Mouse (Mus musculus): ENCODE results near the gene Dmrt2. TPM values are rescaled to one million over a fixed set of nuclear protein-coding genes. Genes with fewer than 3 reads are reported as not detected.

Gene Dmrt2
- polyA plus RNA-seq, 1 experiment = not detected

GRCm38 (mm10) chr19:25650474-25650873 is 21.7 kb upstream of the Dmrt2 start:
- TF ChIP-seq POLR2A (IDR thresholded peaks at IDR 0.05; ENCODE audit: borderline replicate concordance, control insufficient read depth, low read depth, low read length) (no peak), CTCF (IDR thresholded peaks at IDR 0.05; ENCODE audit: control insufficient read depth, insufficient read depth, low read length) (no peak)
- no peak overlapping the region for H3K27ac ChIP-seq (ENCODE audit: control insufficient read depth, insufficient read depth, low read depth, low read length, poor library complexity)
- no peaks in the 10 kb centered on the region for H3K4me1 ChIP-seq (ENCODE audit: control insufficient read depth, insufficient read depth, low read length)
- WGBS = 80% methylated on average over 10 of the region's 10 CpGs
- H3K4me3 ChIP-seq (replicated peaks; ENCODE audit: control insufficient read depth, low read depth, low read length) = no peak overlapping the region

- H3K4me1 ChIP-seq (ENCODE audit: control insufficient read depth, insufficient read depth, low read length) = no peaks in the 10 kb centered on the region
- whole genome bisulfite sequencing = 59% methylated on average over 5 of the region's 5 CpGs
- TF ChIP-seq CTCF (IDR thresholded peaks at IDR 0.05; ENCODE audit: control insufficient read depth, insufficient read depth, low read length) (no peak), POLR2A (IDR thresholded peaks at IDR 0.05; ENCODE audit: borderline replicate concordance, control insufficient read depth, low read depth, low read length) (no peak)
- no peak overlapping the region for H3K27ac ChIP-seq (ENCODE audit: control insufficient read depth, insufficient read depth, low read depth, low read length, poor library complexity)
- no peak overlapping the region for H3K4me3 ChIP-seq (replicated peaks; ENCODE audit: control insufficient read depth, low read depth, low read length)
These were observed 19.7 kb upstream of the Dmrt2 start for GRCm38 (mm10) chr19:25652560-25652959.

GRCm38 (mm10) chr19:25654034-25654749 is 18.0 kb upstream of the Dmrt2 start:
- H3K4me1 ChIP-seq (ENCODE audit: control insufficient read depth, insufficient read depth, low read length) = no peaks in the 10 kb centered on the region
- WGBS = 82% methylated on average over 12 of the region's 12 CpGs
- H3K27ac ChIP-seq (ENCODE audit: control insufficient read depth, insufficient read depth, low read depth, low read length, poor library complexity) = no peak overlapping the region
- TF ChIP-seq POLR2A (IDR thresholded peaks at IDR 0.05; ENCODE audit: borderline replicate concordance, control insufficient read depth, low read depth, low read length) = no peak
- TF ChIP-seq CTCF (IDR thresholded peaks at IDR 0.05; ENCODE audit: control insufficient read depth, insufficient read depth, low read length) = no peak
- no peak overlapping the region for H3K4me3 ChIP-seq (replicated peaks; ENCODE audit: control insufficient read depth, low read depth, low read length)

DNA sequence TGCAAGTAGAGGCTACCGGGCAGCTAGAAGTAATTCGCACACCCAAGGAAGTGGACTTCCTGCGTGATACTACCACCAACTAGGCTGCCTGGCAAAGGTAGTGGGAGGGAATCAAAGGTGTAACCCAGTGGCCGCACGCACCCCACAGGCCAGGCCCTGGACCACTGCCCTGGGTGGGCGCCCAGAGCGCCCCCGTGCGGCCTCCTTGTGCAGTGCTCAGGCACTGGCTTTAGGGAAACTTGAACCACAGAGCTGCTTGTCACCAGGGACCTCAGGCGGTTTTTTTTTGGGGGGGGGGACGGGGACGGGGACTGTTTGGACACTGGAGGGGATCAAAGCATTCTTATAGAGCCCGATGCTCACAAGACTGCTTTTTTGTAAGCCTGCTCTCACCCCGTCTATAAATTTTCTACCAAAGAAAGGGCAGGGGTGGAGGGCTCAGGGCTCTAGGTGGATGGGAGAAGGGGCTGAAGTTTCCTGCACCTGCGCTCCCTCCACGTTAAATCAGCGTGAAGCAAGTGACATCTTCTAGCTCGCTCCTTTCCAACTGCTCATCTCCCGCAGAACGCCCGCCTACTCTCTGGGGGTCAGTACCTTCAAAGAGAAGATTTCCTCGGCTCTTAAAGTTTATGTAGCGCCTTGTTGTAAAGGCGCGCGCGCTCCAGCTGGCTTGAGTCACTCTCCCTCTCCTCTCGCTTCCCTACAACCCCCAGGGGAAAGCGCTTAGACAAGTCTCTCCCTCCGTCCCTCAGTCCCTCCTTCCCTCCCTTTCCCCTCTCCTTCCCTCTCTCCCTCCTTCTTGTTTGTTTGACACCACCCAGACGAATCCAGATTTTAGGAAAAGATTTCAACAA is 6.5 kb upstream of the Dmrt2 start:
- TF ChIP-seq CTCF (IDR thresholded peaks at IDR 0.05; ENCODE audit: control insufficient read depth, insufficient read depth, low read length) (no peak), POLR2A (IDR thresholded peaks at IDR 0.05; ENCODE audit: borderline replicate concordance, control insufficient read depth, low read depth, low read length) (no peak)
- WGBS = 15% methylated on average over 31 of the region's 31 CpGs
- H3K4me1 ChIP-seq (ENCODE audit: control insufficient read depth, insufficient read depth, low read length) = no peaks in the 10 kb centered on the region
- H3K27ac ChIP-seq (ENCODE audit: control insufficient read depth, insufficient read depth, low read depth, low read length, poor library complexity) = no peak overlapping the region
- no peak overlapping the region for H3K4me3 ChIP-seq (replicated peaks; ENCODE audit: control insufficient read depth, low read depth, low read length)

- 31% methylated on average over 4 of the region's 4 CpGs for WGBS
- TF ChIP-seq POLR2A (IDR thresholded peaks at IDR 0.05; ENCODE audit: borderline replicate concordance, control insufficient read depth, low read depth, low read length) (no peak), CTCF (IDR thresholded peaks at IDR 0.05; ENCODE audit: control insufficient read depth, insufficient read depth, low read length) (no peak)
- H3K4me1 ChIP-seq (ENCODE audit: control insufficient read depth, insufficient read depth, low read length) = no peaks in the 10 kb centered on the region; the same call in 1 of the 2 replicates
- H3K27ac ChIP-seq (ENCODE audit: control insufficient read depth, insufficient read depth, low read depth, low read length, poor library complexity) = no peak overlapping the region
- H3K4me3 ChIP-seq (replicated peaks; ENCODE audit: control insufficient read depth, low read depth, low read length) = no peak overlapping the region
These were observed 4.4 kb upstream of the Dmrt2 start for GRCm38 (mm10) chr19:25667836-25668235.

DNA sequence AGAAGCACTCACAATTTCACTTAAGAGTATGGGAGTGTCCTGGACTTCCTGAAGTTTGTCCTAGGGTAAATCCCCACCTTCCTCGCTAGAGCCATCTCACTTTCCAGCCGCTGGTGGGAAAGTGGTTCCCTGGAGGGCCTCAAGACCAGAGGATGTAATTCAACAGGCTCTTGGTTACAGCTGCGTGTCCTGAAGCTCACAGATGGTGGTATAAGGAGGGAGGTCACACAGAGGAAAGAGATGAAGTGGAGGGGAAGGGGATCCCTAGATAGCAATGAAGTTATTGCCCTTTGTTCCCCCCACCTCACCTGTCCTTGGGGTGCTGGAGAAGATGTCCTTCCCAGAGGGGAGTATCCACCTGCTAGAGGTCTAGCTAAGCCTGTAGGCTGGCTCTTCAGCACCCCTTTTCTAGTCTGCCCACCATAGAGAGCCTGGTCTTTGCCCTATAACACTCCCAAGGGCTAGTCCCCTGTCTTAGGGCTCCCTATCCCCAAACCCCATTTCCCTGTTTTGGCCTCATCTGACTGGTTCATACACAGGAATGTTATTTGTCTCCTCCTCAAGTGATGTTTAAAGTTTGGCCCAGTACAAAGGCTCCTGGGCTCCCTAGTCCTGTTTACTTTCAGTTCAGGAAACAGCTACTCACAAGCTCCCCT is 2.5 kb upstream of the Dmrt2 start:
- 4% methylated on average over 3 of the region's 3 CpGs for WGBS
- H3K27ac ChIP-seq (ENCODE audit: control insufficient read depth, insufficient read depth, low read depth, low read length, poor library complexity) = no peak overlapping the region
- no peak overlapping the region for H3K4me3 ChIP-seq (replicated peaks; ENCODE audit: control insufficient read depth, low read depth, low read length)
- TF ChIP-seq POLR2A (IDR thresholded peaks at IDR 0.05; ENCODE audit: borderline replicate concordance, control insufficient read depth, low read depth, low read length) (no peak), CTCF (IDR thresholded peaks at IDR 0.05; ENCODE audit: control insufficient read depth, insufficient read depth, low read length) (no peak)
- no peaks in the 10 kb centered on the region; the same call in 1 of the 2 replicates for H3K4me1 ChIP-seq (ENCODE audit: control insufficient read depth, insufficient read depth, low read length)

DNA sequence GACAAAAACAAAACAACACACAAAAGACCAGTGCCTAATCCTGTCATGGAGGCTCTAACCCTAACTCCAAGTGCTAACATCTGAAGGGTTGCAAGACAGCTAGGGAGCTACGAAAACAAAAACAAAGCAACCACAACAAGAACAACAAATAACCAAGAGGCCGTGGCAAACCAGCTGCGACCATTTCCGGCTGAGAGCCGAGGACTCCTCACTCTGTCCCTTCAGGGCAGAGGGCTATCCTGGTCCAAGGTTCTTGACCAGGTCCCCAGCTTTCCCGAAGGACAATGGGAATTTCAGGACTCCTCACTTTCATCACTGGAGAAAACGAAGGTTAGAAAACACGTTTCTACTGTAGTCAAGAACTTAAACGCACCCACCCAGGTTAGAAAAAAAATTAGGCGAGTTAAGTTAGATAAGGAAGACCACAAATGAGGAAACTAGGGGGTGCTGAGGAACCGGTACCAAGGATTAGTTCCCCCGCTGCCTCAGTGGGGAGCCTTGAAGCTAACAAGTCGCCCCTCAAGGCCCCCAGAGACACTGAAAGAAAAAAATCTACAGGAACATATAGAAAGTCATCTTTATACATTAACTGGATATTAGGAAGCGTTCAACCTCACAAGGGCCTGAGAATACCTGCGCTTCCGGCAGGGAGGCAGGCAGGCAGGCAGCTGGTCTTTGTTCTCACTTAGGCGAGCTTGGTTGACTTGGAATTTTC is 1.5 kb upstream of the Dmrt2 start:
- Histone ChIP-seq H3K27ac (ENCODE audit: control insufficient read depth, insufficient read depth, low read depth, low read length, poor library complexity) (no peak overlapping the region), H3K4me1 (ENCODE audit: control insufficient read depth, insufficient read depth, low read length) (no peaks in the 10 kb centered on the region; the same call in 1 of the 2 replicates), H3K4me3 (replicated peaks; ENCODE audit: control insufficient read depth, low read depth, low read length) (no peak overlapping the region)
- TF ChIP-seq POLR2A (IDR thresholded peaks at IDR 0.05; ENCODE audit: borderline replicate concordance, control insufficient read depth, low read depth, low read length) (no peak), CTCF (IDR thresholded peaks at IDR 0.05; ENCODE audit: control insufficient read depth, insufficient read depth, low read length) (no peak)
- WGBS = 3% methylated on average over 17 of the region's 17 CpGs

Measured in bone marrow, adult 2 months (tissue).